35 mouse cellular contexts compared by ENCODE assay signal in genomic region chr8:66494496-66494895, GRCm38 (mm10). TPM values are rescaled to one million over a fixed set of nuclear protein-coding genes. Genes with fewer than 3 reads are reported as not detected.
DNase-seq lines count a peak whose midpoint lies in the region; ATAC-seq and TF ChIP-seq lines count a peak whose summit lies in the region.
"Had no signal": no experiment of that assay in that cellular context is flagged by ENCODE, and none has a peak within 500 bp of the region (broad histone marks: within the 10 kb centered on the region; RNA-seq: fewer than 3 reads in every experiment).

No protein-coding gene starts in this region.

- no peak overlapping the region for H3K4me3 ChIP-seq in heart, embryonic 12.5 days
- no peak overlapping the region for H3K4me3 ChIP-seq in cerebellum, adult 2 months (replicated peaks; ENCODE audit: insufficient read depth, low read depth, low read length)
- H3K4me3 ChIP-seq: forebrain, embryonic 12.5 days; heart, embryonic 13.5 days; hindbrain, embryonic 13.5 days; limb, embryonic 10.5 days; limb, embryonic 15.5 days; liver, embryonic 13.5 days; neural tube, embryonic 15.5 days had no signal

- no peak for TF ChIP-seq CTCF in cerebellum, adult 2 months (IDR thresholded peaks at IDR 0.05; ENCODE audit: borderline replicate concordance, insufficient read depth, low read depth, low read length)

- no peaks in the 10 kb centered on the region for H3K9me3 ChIP-seq in heart, embryonic 12.5 days (replicated peaks)
- H3K9me3 ChIP-seq: forebrain, embryonic 12.5 days; G1E; heart, embryonic 13.5 days; hindbrain, embryonic 13.5 days; limb, embryonic 10.5 days; limb, embryonic 15.5 days; liver, embryonic 13.5 days; neural tube, embryonic 15.5 days had no signal

- no peak overlapping the region for H3K9ac ChIP-seq in heart, embryonic 12.5 days
- H3K9ac ChIP-seq: forebrain, embryonic 12.5 days; forebrain, postnatal 0 days; heart, embryonic 13.5 days; hindbrain, embryonic 13.5 days; limb, embryonic 15.5 days; liver, embryonic 13.5 days; lung, embryonic 14.5 days; neural tube, embryonic 15.5 days had no signal

- H3K36me3 ChIP-seq in heart, embryonic 12.5 days, result no peaks in the 10 kb centered on the region
- H3K36me3 ChIP-seq: forebrain, embryonic 12.5 days; G1E; heart, embryonic 13.5 days; hindbrain, embryonic 13.5 days; limb, embryonic 10.5 days; limb, embryonic 15.5 days; liver, embryonic 13.5 days; neural tube, embryonic 15.5 days had no signal

- no peak for DNase-seq in frontal cortex, adult 2 months (ENCODE audit: extremely low spot score in 1 of 2, low spot score in 1 of 2)
- DNase-seq in heart, adult 9 months (ENCODE audit: low spot score in 2 of 2), result peak; percentile 56 to 58
- DNase-seq in 3T3-L1 (ENCODE audit: low read depth, low spot score), result peak; percentile 47
- DNase-seq in heart, postnatal 10 days, result peak; percentile 11 to 15
- DNase-seq in ovary, postnatal 14 days (ENCODE audit: low spot score), result no peak
- no peak for DNase-seq in cerebellum, adult 2 months
- DNase-seq: adrenal gland, postnatal 14 days; cerebellum, adult 9-10 months; forebrain, postnatal 0 days; gastrocnemius, postnatal 14 days; kidney, adult 8-10 months; kidney, postnatal 4 days; liver, embryonic 13.5 days; lung, embryonic 14.5 days; midbrain, embryonic 14.5 days; right cerebral cortex, postnatal 25 days; spleen, adult 18-20 months; thymus, adult 18-20 months; thymus, postnatal 25 days had no signal

- no peak overlapping the region for H3K27ac ChIP-seq in heart, embryonic 12.5 days (ENCODE audit: poor library complexity, severe bottlenecking)
- H3K27ac ChIP-seq in cerebellum, adult 2 months (ENCODE audit: insufficient read depth, low read length), result no peak overlapping the region
- H3K27ac ChIP-seq: forebrain, embryonic 12.5 days; heart, embryonic 13.5 days; hindbrain, embryonic 13.5 days; kidney, postnatal 0 days; limb, embryonic 10.5 days; limb, embryonic 15.5 days; liver, embryonic 13.5 days; neural tube, embryonic 15.5 days had no signal

- H3K4me2 ChIP-seq in heart, embryonic 12.5 days, result no peak overlapping the region
- H3K4me2 ChIP-seq: forebrain, embryonic 12.5 days; heart, embryonic 13.5 days; hindbrain, embryonic 13.5 days; limb, embryonic 15.5 days; liver, embryonic 13.5 days; lung, embryonic 14.5 days; neural tube, embryonic 15.5 days had no signal

- no peaks in the 10 kb centered on the region for H3K4me1 ChIP-seq in heart, embryonic 12.5 days (replicated peaks)
- no peaks in the 10 kb centered on the region for H3K4me1 ChIP-seq in cerebellum, adult 2 months (ENCODE audit: control insufficient read depth, insufficient read depth, low read length)
- H3K4me1 ChIP-seq: forebrain, embryonic 12.5 days; heart, embryonic 13.5 days; hindbrain, embryonic 13.5 days; limb, embryonic 10.5 days; limb, embryonic 15.5 days; liver, embryonic 13.5 days; neural tube, embryonic 15.5 days had no signal

- 63% methylated on average over 2 of the region's 2 CpGs for WGBS in heart, embryonic 12.5 days
- 75% methylated on average over 2 of the region's 2 CpGs for WGBS in cerebellum, adult 2 months

- intact Hi-C loops in heart, postnatal 10 days (cut with DNase I), result no loop called here

- TF ChIP-seq POLR2A in cerebellum, adult 2 months (IDR thresholded peaks at IDR 0.05; ENCODE audit: borderline replicate concordance, insufficient read depth, low read length), result no peak

- H3K27me3 ChIP-seq in heart, embryonic 12.5 days (replicated peaks), result no peaks in the 10 kb centered on the region; the same call in 1 of the 2 replicates
- H3K27me3 ChIP-seq in cerebellum, adult 2 months (ENCODE audit: control insufficient read depth, insufficient read depth, low read length), result no peaks in the 10 kb centered on the region
- H3K27me3 ChIP-seq: forebrain, embryonic 12.5 days; liver, embryonic 13.5 days; neural tube, embryonic 15.5 days had no signal

- peak; percentile 35 for ATAC-seq in frontal cortex, adult (ENCODE audit: low TSS enrichment)
- no peak for ATAC-seq in heart, embryonic 12.5 days (ENCODE audit: insufficient number of reproducible peaks, low FRiP score)
- ATAC-seq: forebrain, postnatal 0 days; Patski had no signal

RNA-seq across cellular contexts. Expression of gene Tma16, which starts 8.2 kb away (rescaled TPM):
- polyA plus RNA-seq in frontal cortex, adult 2 months (2012; rRNA removed), result 9.4 and 9.8 TPM in 2 replicates
- polyA plus RNA-seq in heart, embryonic 12.5 days (2016; fragmentation: Nextera tagmentation; extraction: Ambion mirVana), result 7.8 and 8.1 TPM in 2 replicates
- total RNA-seq in heart, postnatal 10 days (2021), result 1 to 10 TPM; 4.6 to 5.1 TPM
- 7.6 and 7.9 TPM in 2 replicates for polyA plus RNA-seq in cerebellum, adult 2 months (2012; rRNA removed)

RNA-seq across cellular contexts. Expression of gene Tktl2, which starts 17.1 kb away (rescaled TPM):
- 0.04 and 0.08 TPM in 2 replicates for polyA plus RNA-seq in frontal cortex, adult 2 months (2012; rRNA removed)
- polyA plus RNA-seq in heart, embryonic 12.5 days (2016; fragmentation: Nextera tagmentation; extraction: Ambion mirVana), result not detected in 2 replicates
- total RNA-seq in heart, postnatal 10 days (2021), result under 1 TPM in 1 of 2 experiments, not detected in 1; 0.07 TPM
- polyA plus RNA-seq in cerebellum, adult 2 months (2012; rRNA removed), result 0.02 and 0.03 TPM in 2 replicates
- total RNA-seq: adrenal gland, postnatal 14 days; gastrocnemius, postnatal 14 days; heart, postnatal 36 days; monocyte, adult 5-6 weeks had no signal
- polyA plus RNA-seq: embryonic facial prominence, embryonic 14.5 days; forebrain, embryonic 12.5 days; G1E; heart, embryonic 13.5 days; hindbrain, embryonic 13.5 days; intestine, embryonic 16.5 days; kidney, postnatal 0 days; limb, embryonic 10.5 days; limb, embryonic 15.5 days; liver, embryonic 13.5 days; lung, embryonic 14.5 days; neural tube, embryonic 15.5 days; Patski; stomach, embryonic 16.5 days had no signal

Comparison
In these comparisons a context has a peak if more than half of its experiments do, and no peak if none do; other contexts are left out.
1. DNase-seq: peak in heart, adult 9 months (2 of 2), 3T3-L1 (single experiment) and heart, postnatal 10 days (2 of 2); none in frontal cortex, adult 2 months (0 of 2), ovary, postnatal 14 days (single experiment) and cerebellum, adult 2 months (0 of 2).